Mouse (Mus musculus): ENCODE data around the gene Ctxn2. TPM values are rescaled to one million over a fixed set of nuclear protein-coding genes. Genes with fewer than 3 reads are reported as not detected.

Ctxn2 gene
- polyA plus RNA-seq, 1 experiment from 2014 or later = not detected

Other genes starting within 250 kb of the Ctxn2 start
- 3.7 and 5.2 TPM in 2 replicates for gene Slc24a5, start 68.6 kb upstream of the Ctxn2 start, polyA plus RNA-seq (2016; fragmentation: Nextera tagmentation; extraction: Ambion mirVana)
- 117 and 126 TPM in 2 replicates for gene Myef2, start 13.0 kb upstream of the Ctxn2 start, polyA plus RNA-seq (2016; fragmentation: Nextera tagmentation; extraction: Ambion mirVana)
- not detected in 2 replicates for gene Slc12a1, start 15.8 kb downstream of the Ctxn2 start, polyA plus RNA-seq (2016; fragmentation: Nextera tagmentation; extraction: Ambion mirVana)
- gene Dut, start 110.5 kb downstream of the Ctxn2 start, polyA plus RNA-seq (2016; fragmentation: Nextera tagmentation; extraction: Ambion mirVana) = 257 and 309 TPM in 2 replicates

Measured in limb, embryonic 10.5 days (tissue).